Mouse (Mus musculus) forebrain, embryonic 15.5 days (tissue): ENCODE measurements around the gene Prkch. TPM values are rescaled to one million over a fixed set of nuclear protein-coding genes. Genes with fewer than 3 reads are reported as not detected.

ENCODE experiments used
- ATAC-seq: fragments of 200-750 bp; cut with Nextera tagmentation; replicated peaks from 2 replicates; pipeline ENCODE4 v1.8.0; 2017; ENCODE audit warnings: mild to moderate bottlenecking, moderate TSS enrichment, moderate library complexity
- H3K27ac ChIP-seq: fragments of 300-500 bp; sonication (generic); replicated peaks from 2 replicates; pipeline ENCODE4 v1.5.1; 2015; ENCODE audit warnings: mild to moderate bottlenecking, inconsistent platforms
- H3K27me3 ChIP-seq: fragments of 300-500 bp; sonication (generic); 2 replicates; pipeline ENCODE4 v1.6.1; 2015; ENCODE audit warnings: inconsistent platforms
- H3K36me3 ChIP-seq: fragments of 300-500 bp; sonication (generic); 2 replicates; pipeline ENCODE4 v1.6.1; 2015; ENCODE audit warnings: mild to moderate bottlenecking, inconsistent platforms
- H3K4me1 ChIP-seq: fragments of 300-500 bp; sonication (generic); 2 replicates; pipeline ENCODE4 v1.6.1; 2015; ENCODE audit warnings: inconsistent platforms
- H3K4me2 ChIP-seq: fragments of 300-500 bp; sonication (generic); replicated peaks from 2 replicates; pipeline ENCODE4 v1.6.1; 2015; ENCODE audit warnings: mild to moderate bottlenecking, inconsistent platforms
- H3K4me3 ChIP-seq: fragments of 300-500 bp; sonication (generic); 2 replicates; pipeline ENCODE4 v1.5.1; 2015; ENCODE audit warnings: mild to moderate bottlenecking, inconsistent platforms
- H3K9ac ChIP-seq: fragments of 300-500 bp; sonication (generic); replicated peaks from 2 replicates; pipeline ENCODE4 v1.6.1; 2015; ENCODE audit warnings: mild to moderate bottlenecking, inconsistent platforms
- H3K9me3 ChIP-seq: fragments of 300-500 bp; sonication (generic); 2 replicates; pipeline ENCODE4 v1.6.1; 2016; ENCODE audit warnings: inconsistent platforms
- whole genome bisulfite sequencing: fragments of 180-500 bp; shearing (Covaris S2); methylation state at CpG from one replicate; pipeline ENCODE4 v1.1.7; 2015; ENCODE audit warnings: mixed read lengths; 5-methylcytosine and 5-hydroxymethylcytosine counted together
- polyA plus RNA-seq: library from polyadenylated mRNA; unstranded; fragments of >200 nt; fragmentation: Nextera tagmentation; extraction: Ambion mirVana; gene quantifications from 2 replicates; pipeline ENCODE4 v1.2.1, GENCODE M21; 2015

Prkch gene
- polyA plus RNA-seq, 1 experiment from 2014 or later, result 4.9 TPM

DNA sequence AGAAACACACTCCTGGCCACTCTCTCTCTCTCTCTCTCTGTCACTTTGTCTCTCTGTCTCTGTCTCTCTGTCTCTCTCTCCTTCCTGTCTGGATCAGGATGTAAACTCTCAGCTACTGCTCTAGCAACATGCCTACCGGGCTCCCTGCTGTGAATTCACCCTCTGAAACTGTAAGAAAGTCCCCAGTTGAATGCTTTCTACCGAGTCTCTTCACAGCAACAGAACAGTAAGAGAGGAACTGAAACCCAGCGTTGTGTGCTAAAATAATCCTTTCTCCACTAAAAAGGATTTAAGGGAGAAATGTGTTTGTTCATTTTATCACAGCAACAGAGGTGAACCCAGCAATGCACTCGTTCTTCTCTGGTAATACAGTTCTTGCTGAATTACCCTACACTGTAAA lies 138.5 kb downstream of the Prkch start:
- H3K9ac ChIP-seq, result no peak overlapping the region

GRCm38 (mm10) chr12:73723887-73724286 lies 139.3 kb downstream of the Prkch start:
- Histone ChIP-seq H3K4me1 (no peaks in the 10 kb centered on the region), H3K27me3 (no peaks in the 10 kb centered on the region), H3K4me2 (no peak overlapping the region), H3K36me3 (no peaks in the 10 kb centered on the region), H3K9me3 (no peaks in the 10 kb centered on the region), H3K4me3 (no peak overlapping the region), H3K27ac (no peak overlapping the region), H3K9ac (no peak overlapping the region)
- no peak for ATAC-seq
- 95% methylated on average over 10 of the region's 10 CpGs for WGBS

More for the DNA sequence above, 138.5 kb downstream of the Prkch start:
- Histone ChIP-seq H3K4me2 (no peak overlapping the region), H3K27ac (no peak overlapping the region), H3K4me1 (no peaks in the 10 kb centered on the region), H3K4me3 (no peak overlapping the region), H3K36me3 (no peaks in the 10 kb centered on the region), H3K9me3 (no peaks in the 10 kb centered on the region), H3K27me3 (no peaks in the 10 kb centered on the region)
- no peak for ATAC-seq
- 77% methylated on average over 4 of the region's 4 CpGs for WGBS

GRCm38 (mm10) chr12:73725825-73726604 lies 141.4 kb downstream of the Prkch start:
- Histone ChIP-seq H3K4me2 (no peak overlapping the region), H3K4me1 (no peaks in the 10 kb centered on the region), H3K27me3 (no peaks in the 10 kb centered on the region), H3K27ac (no peak overlapping the region), H3K9me3 (no peaks in the 10 kb centered on the region), H3K4me3 (no peak overlapping the region), H3K9ac (no peak overlapping the region), H3K36me3 (no peaks in the 10 kb centered on the region)
- WGBS, result 91% methylated on average over 9 of the region's 9 CpGs
- ATAC-seq, result no peak

DNA sequence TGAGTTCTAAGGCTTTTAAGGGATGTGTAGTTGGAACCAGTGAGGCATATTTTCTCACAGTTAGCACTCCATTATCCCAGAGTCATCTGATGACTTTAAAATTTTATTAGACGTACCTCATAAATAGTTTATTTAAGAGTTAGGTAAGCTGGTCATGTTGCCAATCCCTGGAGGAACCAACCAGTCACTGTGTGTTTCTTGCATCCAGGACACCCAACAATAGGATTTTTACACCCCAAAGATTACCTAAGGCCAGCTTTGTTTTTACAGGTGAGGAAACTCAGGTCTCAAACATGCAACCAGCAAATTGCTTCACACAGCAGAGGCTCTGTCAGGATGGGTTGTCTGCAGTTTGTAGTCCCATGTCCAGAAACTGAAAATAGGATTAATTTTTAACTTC lies 142.4 kb downstream of the Prkch start:
- H3K9ac ChIP-seq, result no peak overlapping the region
- H3K9me3 ChIP-seq, result no peaks in the 10 kb centered on the region
- no peaks in the 10 kb centered on the region for H3K36me3 ChIP-seq
- no peak overlapping the region for H3K4me3 ChIP-seq
- no peak overlapping the region for H3K4me2 ChIP-seq
- H3K27ac ChIP-seq, result no peak overlapping the region
- WGBS, result 96% methylated on average over 1 of the region's 1 CpGs
- no peaks in the 10 kb centered on the region for H3K4me1 ChIP-seq
- H3K27me3 ChIP-seq, result no peaks in the 10 kb centered on the region
- ATAC-seq, result no peak

DNA sequence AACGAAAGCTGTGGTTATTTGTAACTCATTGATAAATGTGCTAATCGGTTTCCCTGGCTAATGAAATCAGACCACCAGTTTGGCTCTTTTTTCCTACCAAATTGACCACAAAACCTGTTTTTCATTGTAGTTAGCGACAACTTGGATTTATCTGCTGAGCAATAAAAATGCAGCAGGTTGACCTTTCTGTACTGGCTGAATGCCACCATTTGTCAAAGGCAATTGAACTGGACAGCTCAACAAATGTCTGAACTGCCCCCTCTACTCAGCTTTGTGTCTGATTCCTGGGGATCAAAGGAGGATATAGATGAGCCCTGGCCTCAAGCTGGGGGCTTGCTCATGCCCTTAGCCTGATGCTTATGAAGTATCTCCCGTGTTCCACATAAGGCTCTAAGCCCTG lies 146.0 kb downstream of the Prkch start:
- no peak for ATAC-seq
- Histone ChIP-seq H3K4me3 (no peak overlapping the region), H3K4me2 (no peak overlapping the region), H3K9me3 (no peaks in the 10 kb centered on the region), H3K9ac (no peak overlapping the region), H3K4me1 (no peaks in the 10 kb centered on the region), H3K27ac (no peak overlapping the region), H3K27me3 (no peaks in the 10 kb centered on the region), H3K36me3 (no peaks in the 10 kb centered on the region)
- WGBS, result 10% methylated on average over 4 of the region's 4 CpGs

- no peak overlapping the region for H3K4me3 ChIP-seq
- no peaks in the 10 kb centered on the region for H3K9me3 ChIP-seq
- H3K27ac ChIP-seq, result no peak overlapping the region
- H3K4me1 ChIP-seq, result no peaks in the 10 kb centered on the region
- no peak for ATAC-seq
- H3K36me3 ChIP-seq, result no peaks in the 10 kb centered on the region
- no peak overlapping the region for H3K9ac ChIP-seq
- no peak overlapping the region for H3K4me2 ChIP-seq
- H3K27me3 ChIP-seq, result no peaks in the 10 kb centered on the region
- 75% methylated on average over 5 of the region's 5 CpGs for WGBS
Measured at GRCm38 (mm10) chr12:73731093-73731492, 146.5 kb downstream of the Prkch start.

GRCm38 (mm10) chr12:73731848-73732540 lies 147.4 kb downstream of the Prkch start:
- no peak for ATAC-seq
- Histone ChIP-seq H3K4me1 (no peaks in the 10 kb centered on the region), H3K9me3 (no peaks in the 10 kb centered on the region), H3K9ac (no peak overlapping the region), H3K36me3 (no peaks in the 10 kb centered on the region), H3K27me3 (no peaks in the 10 kb centered on the region), H3K4me2 (no peak overlapping the region), H3K27ac (no peak overlapping the region), H3K4me3 (no peak overlapping the region)
- 59% methylated on average over 17 of the region's 17 CpGs for WGBS

GRCm38 (mm10) chr12:73732862-73733261 lies 148.3 kb downstream of the Prkch start:
- no peak overlapping the region for H3K27ac ChIP-seq
- 80% methylated on average over 7 of the region's 7 CpGs for whole genome bisulfite sequencing

DNA sequence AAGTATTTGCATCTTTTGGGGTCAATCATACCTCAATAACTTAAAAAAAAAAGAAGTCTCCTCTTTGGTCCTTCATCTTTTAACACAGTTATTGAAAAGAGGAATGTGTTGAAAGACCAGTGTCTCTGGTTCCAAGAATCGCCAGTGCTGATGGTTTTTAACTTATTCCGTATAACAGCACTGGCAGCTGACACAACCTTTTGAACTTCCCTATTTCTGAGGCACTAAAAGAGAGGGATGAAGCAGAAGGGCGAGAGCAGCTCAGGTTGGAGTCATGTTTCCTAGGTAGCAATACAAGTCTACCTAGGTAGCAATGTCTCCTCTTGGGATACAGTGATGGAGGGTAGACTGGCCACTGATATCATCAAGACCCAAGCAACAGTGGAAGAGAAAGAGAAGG lies 152.3 kb downstream of the Prkch start:
- H3K9ac ChIP-seq, result no peak overlapping the region
- ATAC-seq, result no peak
- no peak overlapping the region for H3K4me2 ChIP-seq
- no peaks in the 10 kb centered on the region for H3K9me3 ChIP-seq
- H3K36me3 ChIP-seq, result no peaks in the 10 kb centered on the region
- no peak overlapping the region for H3K4me3 ChIP-seq
- no peaks in the 10 kb centered on the region for H3K4me1 ChIP-seq
- WGBS, result 91% methylated on average over 3 of the region's 3 CpGs
- H3K27me3 ChIP-seq, result no peaks in the 10 kb centered on the region
- no peak overlapping the region for H3K27ac ChIP-seq

More at GRCm38 (mm10) chr12:73732862-73733261, 148.3 kb downstream of the Prkch start:
- no peaks in the 10 kb centered on the region for H3K4me1 ChIP-seq
- no peak overlapping the region for H3K4me3 ChIP-seq
- no peaks in the 10 kb centered on the region for H3K27me3 ChIP-seq
- ATAC-seq, result no peak
- H3K9me3 ChIP-seq, result no peaks in the 10 kb centered on the region
- H3K36me3 ChIP-seq, result no peaks in the 10 kb centered on the region
- H3K4me2 ChIP-seq, result no peak overlapping the region
- H3K9ac ChIP-seq, result no peak overlapping the region

- Histone ChIP-seq H3K27me3 (no peaks in the 10 kb centered on the region), H3K9me3 (no peaks in the 10 kb centered on the region), H3K36me3 (no peaks in the 10 kb centered on the region), H3K4me3 (no peak overlapping the region), H3K9ac (no peak overlapping the region), H3K4me2 (no peak overlapping the region), H3K27ac (no peak overlapping the region), H3K4me1 (no peaks in the 10 kb centered on the region)
- 88% methylated on average over 6 of the region's 6 CpGs for WGBS
- ATAC-seq, result no peak
Measured at GRCm38 (mm10) chr12:73739611-73740219, 155.1 kb downstream of the Prkch start.

DNA sequence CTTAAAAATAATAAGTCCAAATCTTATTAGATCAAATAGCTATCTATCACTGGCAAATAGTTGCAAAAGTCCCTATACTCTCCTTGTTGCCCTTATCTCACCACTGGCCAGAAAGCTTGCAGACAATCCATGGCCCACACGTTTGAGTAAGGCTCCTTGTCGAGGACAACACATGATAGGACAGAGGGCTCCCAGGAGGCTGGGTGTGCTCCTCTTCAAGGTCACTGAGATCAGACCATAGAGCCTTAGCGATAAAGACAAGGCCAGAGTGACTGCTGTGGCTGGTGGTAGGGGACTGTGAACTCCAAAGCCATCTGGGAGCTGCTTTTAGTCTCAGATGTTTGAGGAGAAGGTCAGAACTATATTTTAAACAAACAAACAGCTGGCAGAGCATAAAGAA lies 158.0 kb downstream of the Prkch start:
- Histone ChIP-seq H3K4me2 (no peak overlapping the region), H3K27ac (no peak overlapping the region), H3K36me3 (no peaks in the 10 kb centered on the region), H3K9ac (no peak overlapping the region), H3K27me3 (no peaks in the 10 kb centered on the region), H3K9me3 (no peaks in the 10 kb centered on the region), H3K4me3 (no peak overlapping the region), H3K4me1 (no peaks in the 10 kb centered on the region)
- ATAC-seq, result no peak
- 77% methylated on average over 3 of the region's 3 CpGs for WGBS

GRCm38 (mm10) chr12:73743087-73743486 lies 158.5 kb downstream of the Prkch start:
- no peaks in the 10 kb centered on the region for H3K9me3 ChIP-seq
- H3K4me2 ChIP-seq, result no peak overlapping the region
- ATAC-seq, result no peak
- H3K27me3 ChIP-seq, result no peaks in the 10 kb centered on the region
- no peaks in the 10 kb centered on the region for H3K36me3 ChIP-seq
- H3K9ac ChIP-seq, result no peak overlapping the region
- H3K4me3 ChIP-seq, result no peak overlapping the region
- no peaks in the 10 kb centered on the region for H3K4me1 ChIP-seq
- no peak overlapping the region for H3K27ac ChIP-seq
